Mouse (Mus musculus) lung, postnatal 36 days (tissue): ENCODE results near the gene Pnliprp1.

Experiments
- DNase-seq: peaks from one replicate; pipeline ENCODE4 v3.0.0; 2022; ENCODE audit warnings: mixed read lengths

Gene Pnliprp1

GRCm38 (mm10) chr19:58728445-58729031 is at the start of gene Pnliprp1:
Gene Pnliprp1 (plus strand): TSS chr19:58728887.
- peak; percentile 29 for DNase-seq

- no peak for DNase-seq
Measured at GRCm38 (mm10) chr19:58688933-58689332, 39.8 kb upstream of the Pnliprp1 start.

- no peak for DNase-seq
Measured at GRCm38 (mm10) chr19:58695314-58695713, 33.4 kb upstream of the Pnliprp1 start.

GRCm38 (mm10) chr19:58696235-58696634 is 32.5 kb upstream of the Pnliprp1 start:
- DNase-seq, result peak; percentile 19

GRCm38 (mm10) chr19:58704556-58704955 is 24.1 kb upstream of the Pnliprp1 start:
- no peak for DNase-seq

- no peak for DNase-seq
Measured at GRCm38 (mm10) chr19:58708611-58709010, 20.1 kb upstream of the Pnliprp1 start.

- DNase-seq, result no peak
Measured at GRCm38 (mm10) chr19:58717925-58718324, 10.8 kb upstream of the Pnliprp1 start.

- DNase-seq, result no peak
Measured at GRCm38 (mm10) chr19:58720439-58720838, 8.2 kb upstream of the Pnliprp1 start.

GRCm38 (mm10) chr19:58726551-58726950 is 2.1 kb upstream of the Pnliprp1 start:
- no peak for DNase-seq

- no peak for DNase-seq
Measured at GRCm38 (mm10) chr19:58727756-58728155, 931 bp upstream of the Pnliprp1 start.

- DNase-seq, result no peak
Measured at GRCm38 (mm10) chr19:58733216-58733615, 4.5 kb downstream of the Pnliprp1 start.

- no peak for DNase-seq
Measured at GRCm38 (mm10) chr19:58738111-58738510, 9.4 kb downstream of the Pnliprp1 start.

GRCm38 (mm10) chr19:58741036-58741435 is 12.3 kb downstream of the Pnliprp1 start:
- DNase-seq, result no peak

GRCm38 (mm10) chr19:58742711-58743110 is 14.0 kb downstream of the Pnliprp1 start:
- DNase-seq, result no peak

GRCm38 (mm10) chr19:58743736-58744135 is 15.0 kb downstream of the Pnliprp1 start:
- peak; percentile 28 for DNase-seq

GRCm38 (mm10) chr19:58747498-58748000 is 18.9 kb downstream of the Pnliprp1 start:
- no peak for DNase-seq

- no peak for DNase-seq
Measured at GRCm38 (mm10) chr19:58750822-58751221, 22.1 kb downstream of the Pnliprp1 start.

GRCm38 (mm10) chr19:58751504-58751903 is 22.8 kb downstream of the Pnliprp1 start:
- no peak for DNase-seq

- DNase-seq, result no peak
Measured at GRCm38 (mm10) chr19:58758871-58759270, 30.2 kb downstream of the Pnliprp1 start.

GRCm38 (mm10) chr19:58759423-58759822 is 30.7 kb downstream of the Pnliprp1 start, which contains the start of gene Pnliprp2:
Gene Pnliprp2 (plus strand): TSS chr19:58759719.
- peak; percentile 36 for DNase-seq

- DNase-seq, result peak; percentile 6
Measured at GRCm38 (mm10) chr19:58762316-58762715, 33.6 kb downstream of the Pnliprp1 start.

- peak; percentile 46 for DNase-seq
Measured at GRCm38 (mm10) chr19:58762848-58763541, 34.3 kb downstream of the Pnliprp1 start.

- DNase-seq, result no peak
Measured at GRCm38 (mm10) chr19:58767329-58767728, 38.6 kb downstream of the Pnliprp1 start.

- no peak for DNase-seq
Measured at GRCm38 (mm10) chr19:58776461-58776860, 47.8 kb downstream of the Pnliprp1 start.
